Comparison of ENCODE assay signal across 9 mouse cellular contexts in the genomic region with DNA sequence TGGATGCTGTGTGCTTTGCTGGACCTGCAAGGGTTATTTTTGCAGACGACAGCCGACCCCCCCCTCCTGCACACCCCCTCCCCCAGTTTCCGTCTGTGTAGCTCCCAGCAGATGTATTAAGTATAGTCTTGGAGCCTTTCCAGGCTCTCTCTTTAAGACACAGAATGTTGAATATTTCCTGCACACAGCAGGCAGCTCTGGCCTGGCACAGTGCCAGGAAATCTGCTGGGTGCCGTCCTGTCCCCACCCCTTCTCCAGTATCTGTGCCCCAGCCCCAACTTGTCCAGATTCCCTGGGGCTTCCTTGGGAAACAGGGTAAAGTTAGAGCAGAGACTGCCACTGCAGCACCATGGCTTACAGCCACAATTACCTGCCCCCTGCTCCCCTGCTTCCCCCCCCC.
DNase-seq lines count a peak whose midpoint lies in the region; ATAC-seq and TF ChIP-seq lines count a peak whose summit lies in the region.
"Had no signal": no experiment of that assay in that cellular context is flagged by ENCODE, and none has a peak within 500 bp of the region (broad histone marks: within the 10 kb centered on the region; RNA-seq: fewer than 3 reads in every experiment).

No protein-coding gene starts in this region.

- no peaks in the 10 kb centered on the region for H3K36me3 ChIP-seq in forebrain, embryonic 10.5 days (replicated peaks)
- no peaks in the 10 kb centered on the region for H3K36me3 ChIP-seq in heart, embryonic 16.5 days (ENCODE audit: control insufficient read depth, insufficient read depth)
- H3K36me3 ChIP-seq in liver, postnatal 0 days (replicated peaks; ENCODE audit: insufficient read depth, low read length): no peaks in the 10 kb centered on the region

- ATAC-seq in heart, embryonic 16.5 days (replicated peaks; ENCODE audit: extremely low read depth, insufficient read depth, low FRiP score): peak; percentile 89
- ATAC-seq in liver, postnatal 0 days: no peak

- peak overlapping the region; percentile 30; the same call in 1 of the 2 replicates for H3K9ac ChIP-seq in heart, embryonic 16.5 days (ENCODE audit: low read length)
- no peak overlapping the region for H3K9ac ChIP-seq in liver, postnatal 0 days (replicated peaks)

- peak; percentile 50 for DNase-seq in gastrocnemius, adult 2 months
- DNase-seq in gastrocnemius, postnatal 36 days: no peak
- peak; percentile 18 for DNase-seq in forebrain, embryonic 10.5 days (ENCODE audit: extremely low spot score, low spot score)
- peak; percentile 86 to 90 for DNase-seq in kidney, postnatal 4 days
- DNase-seq in liver, postnatal 0 days: peak; percentile 50
- peak; percentile 38 for DNase-seq in retina, embryonic 14.5 days (ENCODE audit: low spot score)
- no peak for DNase-seq in natural killer cell, adult 2 months (ENCODE audit: low spot score in 2 of 2)

- peaks cover 26% of the 10 kb centered on the region for H3K4me1 ChIP-seq in forebrain, embryonic 10.5 days
- H3K4me1 ChIP-seq in heart, embryonic 16.5 days (ENCODE audit: control insufficient read depth, insufficient read depth, low read length): peaks cover 25% of the 10 kb centered on the region
- no peaks in the 10 kb centered on the region for H3K4me1 ChIP-seq in liver, postnatal 0 days (ENCODE audit: insufficient read depth)

- TF ChIP-seq EP300 in liver, postnatal 0 days (IDR thresholded peaks at IDR 0.05; ENCODE audit: low read depth): no peak

- no peaks in the 10 kb centered on the region for H3K9me3 ChIP-seq in forebrain, embryonic 10.5 days
- H3K9me3 ChIP-seq in heart, embryonic 16.5 days (replicated peaks; ENCODE audit: control insufficient read depth, low read length): no peaks in the 10 kb centered on the region
- no peaks in the 10 kb centered on the region for H3K9me3 ChIP-seq in liver, postnatal 0 days (ENCODE audit: low read length)

- H3K4me2 ChIP-seq in heart, embryonic 16.5 days (ENCODE audit: low read depth, low read length): peak overlapping the region; percentile 56
- no peak overlapping the region for H3K4me2 ChIP-seq in liver, postnatal 0 days (ENCODE audit: low read depth, low read length)

- no peak overlapping the region for H3K27ac ChIP-seq in gastrocnemius, adult 2 months
- peak overlapping the region; percentile 80 for H3K27ac ChIP-seq in forebrain, embryonic 10.5 days
- peak overlapping the region; percentile 80 for H3K27ac ChIP-seq in heart, embryonic 16.5 days (ENCODE audit: low read length)
- no peak overlapping the region for H3K27ac ChIP-seq in liver, postnatal 0 days (ENCODE audit: low read depth)
- H3K27ac ChIP-seq: macrophage had no signal

- 49% methylated on average over 4 of the region's 4 CpGs for WGBS in forebrain, embryonic 10.5 days
- 1% methylated on average over 4 of the region's 4 CpGs for WGBS in heart, embryonic 16.5 days
- WGBS in liver, postnatal 0 days (ENCODE audit: insufficient replicate concordance): 17% methylated on average over 4 of the region's 4 CpGs

- intact Hi-C loops in gastrocnemius, adult 2 months (cut with DNase I): no loop called here
- intact Hi-C loops in gastrocnemius, postnatal 36 days (cut with DNase I): no loop called here

- TF ChIP-seq CTCF in gastrocnemius, adult 2 months (IDR thresholded peaks at IDR 0.05): no peak
- no peak for TF ChIP-seq CTCF in liver, postnatal 0 days (IDR thresholded peaks at IDR 0.05; ENCODE audit: low read depth)

- H3K27me3 ChIP-seq in forebrain, embryonic 10.5 days (ENCODE audit: poor library complexity, severe bottlenecking): no peaks in the 10 kb centered on the region
- H3K27me3 ChIP-seq in heart, embryonic 16.5 days (ENCODE audit: control insufficient read depth, insufficient read depth, low read length): no peaks in the 10 kb centered on the region
- no peaks in the 10 kb centered on the region for H3K27me3 ChIP-seq in liver, postnatal 0 days (ENCODE audit: insufficient read depth, low read length)

- no peak overlapping the region for H3K4me3 ChIP-seq in gastrocnemius, adult 2 months
- no peak overlapping the region; the same call in 1 of the 2 replicates for H3K4me3 ChIP-seq in forebrain, embryonic 10.5 days
- peak overlapping the region; percentile 13; the same call in 1 of the 2 replicates for H3K4me3 ChIP-seq in heart, embryonic 16.5 days (ENCODE audit: low read length)
- no peak overlapping the region for H3K4me3 ChIP-seq in liver, postnatal 0 days (ENCODE audit: low read depth, low read length)

Comparison
In these comparisons a context has a peak if more than half of its experiments do, and no peak if none do; other contexts are left out.
1. DNase-seq: peak in gastrocnemius, adult 2 months (single experiment), forebrain, embryonic 10.5 days (single experiment), kidney, postnatal 4 days (2 of 2), liver, postnatal 0 days (single experiment) and retina, embryonic 14.5 days (single experiment); none in gastrocnemius, postnatal 36 days (0 of 2) and natural killer cell, adult 2 months (0 of 2).
2. H3K27ac ChIP-seq: peak in forebrain, embryonic 10.5 days (single experiment) and heart, embryonic 16.5 days (single experiment); none in gastrocnemius, adult 2 months (single experiment) and liver, postnatal 0 days (single experiment).